Mouse (Mus musculus) liver, embryonic 16.5 days (tissue): ENCODE data around the gene Ankar. TPM values are rescaled to one million over a fixed set of nuclear protein-coding genes. Genes with fewer than 3 reads are reported as not detected.
A peak's percentile ranks its signal among the peaks of the same experiment; 100 is the strongest.

Experiments used
- ATAC-seq: fragments of 200-750 bp; cut with Nextera tagmentation; 2 replicates; pipeline ENCODE4 v1.8.0; 2017; ENCODE audit warnings: low read depth, mild to moderate bottlenecking, moderate number of reproducible peaks, moderate library complexity
- H3K27ac ChIP-seq: fragments of 300-500 bp; sonication (generic); 2 replicates; pipeline ENCODE4 v1.5.1; 2014; ENCODE audit warnings: mild to moderate bottlenecking, low read length
- H3K27me3 ChIP-seq: fragments of 300-500 bp; sonication (generic); 2 replicates; pipeline ENCODE4 v1.6.1; 2014; ENCODE audit warnings: low read depth, low read length, mixed read lengths; ENCODE audit not compliant: control insufficient read depth, insufficient read depth
- H3K36me3 ChIP-seq: fragments of 300-500 bp; sonication (generic); 2 replicates; pipeline ENCODE4 v1.6.1; 2014; ENCODE audit warnings: mild to moderate bottlenecking; ENCODE audit not compliant: control insufficient read depth, insufficient read depth
- H3K4me1 ChIP-seq: fragments of 300-500 bp; sonication (generic); 2 replicates; pipeline ENCODE4 v1.6.1; 2014; ENCODE audit warnings: low read depth, low read length, mixed read lengths; ENCODE audit not compliant: control insufficient read depth
- H3K4me2 ChIP-seq: fragments of 300-500 bp; sonication (generic); 2 replicates; pipeline ENCODE4 v1.6.1; 2014; ENCODE audit warnings: low read depth, low read length, mixed read lengths
- H3K4me3 ChIP-seq: fragments of 300-500 bp; sonication (generic); 2 replicates; pipeline ENCODE4 v1.5.1; 2014; ENCODE audit warnings: low read depth, mild to moderate bottlenecking, low read length
- H3K9ac ChIP-seq: fragments of 300-500 bp; sonication (generic); 2 replicates; pipeline ENCODE4 v1.6.1; 2014; ENCODE audit warnings: low read depth, low read length
- H3K9me3 ChIP-seq: fragments of 300-500 bp; sonication (generic); replicated peaks from 2 replicates; pipeline ENCODE4 v1.6.1; 2016; ENCODE audit warnings: low read length; ENCODE audit not compliant: control insufficient read depth
- WGBS: fragments of 180-500 bp; shearing (Covaris S2); extraction: QIAGEN DNeasy Blood & Tissue Kit; methylation state at CpG from one replicate; pipeline ENCODE4 v1.1.7; 2014; ENCODE audit not compliant: insufficient replicate concordance; 5-methylcytosine and 5-hydroxymethylcytosine counted together
- polyA plus RNA-seq: library from polyadenylated mRNA; unstranded; fragments of >200 nt; fragmentation: Nextera tagmentation; extraction: Ambion mirVana; gene quantifications from 2 replicates; pipeline ENCODE4 v1.2.1, GENCODE M21; 2015

Gene Ankar
- polyA plus RNA-seq, 1 experiment from 2014 or later = not detected

- Histone ChIP-seq H3K4me1 (no peaks in the 10 kb centered on the region), H3K4me2 (no peak overlapping the region), H3K9ac (no peak overlapping the region), H3K27ac (no peak overlapping the region), H3K27me3 (no peaks in the 10 kb centered on the region), H3K9me3 (no peaks in the 10 kb centered on the region), H3K4me3 (no peak overlapping the region), H3K36me3 (no peaks in the 10 kb centered on the region)
- ATAC-seq = no peak
- 52% methylated on average over 3 of the region's 3 CpGs for WGBS
Observed at GRCm38 (mm10) chr1:72673070-72673469, 27.3 kb downstream of the Ankar start.

DNA sequence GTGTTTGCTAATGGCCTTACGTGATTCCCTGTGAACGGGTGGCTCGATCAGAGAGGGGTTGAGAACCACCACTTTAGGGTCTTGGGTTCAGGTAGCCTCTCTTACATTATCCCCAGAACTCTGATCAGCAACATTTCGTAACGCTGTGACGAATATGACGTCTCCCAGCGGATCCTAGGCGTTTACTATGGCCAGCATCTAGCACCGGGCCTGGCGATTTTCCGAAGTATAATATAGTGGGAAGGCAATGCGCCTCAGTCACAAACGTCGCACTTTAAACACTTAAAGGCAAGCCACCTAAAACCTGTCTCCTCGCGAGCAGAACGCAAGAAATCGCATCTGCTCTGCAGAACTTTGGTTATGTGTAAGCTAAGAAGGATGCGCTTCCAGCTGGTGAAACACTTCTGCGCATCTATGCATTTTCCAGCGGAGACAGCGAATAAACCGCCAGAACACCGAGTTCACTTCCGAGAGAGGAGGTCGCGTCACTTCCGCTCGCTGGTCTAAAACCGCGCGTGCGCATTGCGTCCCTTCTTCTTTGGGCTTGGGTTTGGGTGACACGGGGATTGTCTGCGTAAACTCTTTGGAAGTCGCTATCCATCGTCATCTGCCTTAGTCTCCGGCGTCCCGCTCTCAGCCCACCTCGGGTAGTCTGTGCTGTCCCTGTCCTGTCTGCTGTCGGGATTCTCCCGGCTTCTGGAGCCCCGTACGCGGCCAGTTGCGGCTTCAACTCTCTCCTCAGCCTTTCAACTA, 59.5 kb downstream of the Ankar start:
- 34% methylated on average over 49 of the region's 49 CpGs for WGBS
- H3K27me3 ChIP-seq = no peaks in the 10 kb centered on the region
- ATAC-seq = no peak
- H3K9ac ChIP-seq = no peak overlapping the region
- no peaks in the 10 kb centered on the region for H3K36me3 ChIP-seq
- no peaks in the 10 kb centered on the region for H3K4me1 ChIP-seq
- peak overlapping the region; percentile 53 for H3K4me2 ChIP-seq
- H3K9me3 ChIP-seq = no peaks in the 10 kb centered on the region
- H3K27ac ChIP-seq = no peak overlapping the region
- peak overlapping the region; percentile 31 for H3K4me3 ChIP-seq

- no peak for ATAC-seq
Observed at GRCm38 (mm10) chr1:72635221-72635620, 65.2 kb downstream of the Ankar start.

DNA sequence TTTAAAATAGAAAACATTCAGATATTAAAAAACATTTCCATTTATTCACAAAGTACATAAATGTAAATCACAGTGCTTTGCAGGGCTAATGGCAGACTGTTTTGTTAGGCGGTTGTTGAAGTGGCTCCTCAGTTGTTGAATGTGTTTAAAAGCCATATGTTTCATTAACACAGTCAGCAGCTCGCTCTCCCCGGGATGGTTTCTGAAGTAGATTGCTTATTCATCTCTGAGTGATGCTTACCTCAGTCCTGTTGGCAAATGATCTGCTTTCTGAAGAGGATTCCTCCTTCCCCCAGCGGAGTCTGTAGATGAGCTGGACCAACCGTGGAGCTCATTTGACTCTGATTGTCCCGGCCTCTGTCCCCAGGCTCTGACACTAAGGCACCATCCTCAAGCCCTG, 88.2 kb downstream of the Ankar start:
- no peak overlapping the region for H3K27ac ChIP-seq
- ATAC-seq = no peak
- H3K4me3 ChIP-seq = no peak overlapping the region
- no peaks in the 10 kb centered on the region for H3K9me3 ChIP-seq
- WGBS = 80% methylated on average over 6 of the region's 6 CpGs
- no peaks in the 10 kb centered on the region for H3K27me3 ChIP-seq
- peaks cover 10% of the 10 kb centered on the region; the same call in 1 of the 2 replicates for H3K36me3 ChIP-seq
- H3K4me2 ChIP-seq = no peak overlapping the region
- no peak overlapping the region for H3K9ac ChIP-seq
- no peaks in the 10 kb centered on the region for H3K4me1 ChIP-seq

More at GRCm38 (mm10) chr1:72635221-72635620, 65.2 kb downstream of the Ankar start:
- H3K36me3 ChIP-seq = peaks cover 1% of the 10 kb centered on the region
- H3K27ac ChIP-seq = no peak overlapping the region
- H3K9me3 ChIP-seq = no peaks in the 10 kb centered on the region
- no peak overlapping the region for H3K9ac ChIP-seq
- H3K4me1 ChIP-seq = no peaks in the 10 kb centered on the region
- no peak overlapping the region for H3K4me2 ChIP-seq
- H3K4me3 ChIP-seq = no peak overlapping the region
- no peaks in the 10 kb centered on the region for H3K27me3 ChIP-seq
- WGBS = 54% methylated on average over 5 of the region's 5 CpGs

GRCm38 (mm10) chr1:72609887-72610877, 90.2 kb downstream of the Ankar start:
- ATAC-seq = no peak
- 84% methylated on average over 23 of the region's 23 CpGs for WGBS

DNA sequence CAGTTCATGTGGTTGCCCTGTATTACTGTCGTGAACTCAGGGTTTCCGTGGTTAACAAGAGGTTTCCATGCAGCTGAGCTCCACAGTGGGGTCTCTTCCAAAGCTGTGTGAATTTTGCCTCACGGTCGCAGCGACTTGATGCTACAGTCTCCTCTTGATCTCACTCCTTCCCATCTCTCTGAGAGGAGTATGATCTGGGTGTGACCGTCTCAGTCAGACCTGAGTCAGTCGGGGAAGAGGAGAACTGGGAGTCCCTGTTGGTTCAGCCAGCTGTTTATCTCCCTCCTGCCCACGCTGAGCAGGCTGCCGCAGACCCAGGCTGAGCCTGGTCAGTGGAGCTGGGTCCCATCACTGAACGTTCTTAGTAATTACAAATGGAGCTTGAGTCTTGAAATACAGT, 91.2 kb downstream of the Ankar start:
- Histone ChIP-seq H3K36me3 (0 out of 2 replicates have a peak, but pooled peaks cover 3% of the 10 kb centered on the region), H3K9ac (no peak overlapping the region), H3K4me3 (no peak overlapping the region), H3K27ac (no peak overlapping the region), H3K4me1 (no peaks in the 10 kb centered on the region), H3K27me3 (no peaks in the 10 kb centered on the region), H3K9me3 (no peaks in the 10 kb centered on the region), H3K4me2 (no peak overlapping the region)
- 72% methylated on average over 10 of the region's 10 CpGs for WGBS
- ATAC-seq = no peak

More at GRCm38 (mm10) chr1:72609887-72610877, 90.2 kb downstream of the Ankar start:
- 0 out of 2 replicates have a peak, but pooled peaks cover 3% of the 10 kb centered on the region for H3K36me3 ChIP-seq
- no peak overlapping the region for H3K4me2 ChIP-seq
- no peaks in the 10 kb centered on the region for H3K27me3 ChIP-seq
- H3K9ac ChIP-seq = no peak overlapping the region
- H3K4me3 ChIP-seq = no peak overlapping the region
- H3K27ac ChIP-seq = no peak overlapping the region
- no peaks in the 10 kb centered on the region for H3K4me1 ChIP-seq
- H3K9me3 ChIP-seq = no peaks in the 10 kb centered on the region

DNA sequence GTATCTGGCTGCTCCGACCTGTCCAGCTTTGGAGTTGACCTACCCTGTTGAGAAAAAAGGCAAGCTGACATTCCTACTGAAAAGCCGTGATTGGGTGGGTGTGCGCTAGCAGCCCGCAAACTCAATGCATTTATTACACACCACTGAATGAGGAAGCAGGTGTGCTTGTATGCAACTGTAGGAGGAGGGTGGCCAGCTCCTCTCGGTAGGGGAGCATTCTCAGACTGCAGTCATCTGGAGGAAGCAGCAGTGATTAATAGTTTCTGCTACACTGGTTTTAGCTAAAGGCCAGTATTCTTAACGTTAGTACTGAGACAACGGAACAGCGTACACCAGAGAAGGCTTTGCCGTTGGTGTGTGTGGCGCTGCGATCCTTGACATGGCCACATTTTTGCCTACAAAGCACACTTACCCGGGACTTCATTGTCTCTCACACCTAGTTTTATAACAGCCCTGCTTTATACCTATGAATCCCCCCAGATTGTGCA, 94.1 kb downstream of the Ankar start:
- Histone ChIP-seq H3K36me3 (no peaks in the 10 kb centered on the region; the same call in 1 of the 2 replicates), H3K27ac (no peak overlapping the region), H3K27me3 (no peaks in the 10 kb centered on the region), H3K4me3 (no peak overlapping the region), H3K4me1 (no peaks in the 10 kb centered on the region), H3K9me3 (no peaks in the 10 kb centered on the region), H3K4me2 (no peak overlapping the region), H3K9ac (no peak overlapping the region)
- 78% methylated on average over 12 of the region's 12 CpGs for WGBS
- no peak for ATAC-seq

DNA sequence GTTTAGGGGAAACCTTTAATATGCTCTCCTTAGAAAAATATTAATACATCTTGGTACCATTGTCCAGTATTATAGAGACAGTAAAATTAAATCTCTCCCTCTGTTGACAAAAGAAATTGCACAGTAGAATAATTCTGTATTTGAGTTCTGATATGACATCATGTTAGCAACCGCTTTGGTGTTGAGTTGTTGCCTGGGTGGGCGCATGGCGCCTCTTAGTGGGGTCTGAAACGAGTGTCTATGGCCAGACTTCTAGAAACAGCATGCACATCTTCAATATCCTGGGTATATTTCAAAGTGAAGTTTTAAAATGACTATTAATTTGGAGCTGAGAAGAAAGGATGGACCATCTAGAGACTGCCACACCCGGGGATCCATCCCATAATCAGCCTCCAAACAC, 97.6 kb downstream of the Ankar start:
- Histone ChIP-seq H3K9ac (no peak overlapping the region), H3K4me2 (no peak overlapping the region), H3K36me3 (no peaks in the 10 kb centered on the region; the same call in 1 of the 2 replicates), H3K27me3 (no peaks in the 10 kb centered on the region), H3K4me1 (no peaks in the 10 kb centered on the region; the same call in 1 of the 2 replicates), H3K9me3 (no peaks in the 10 kb centered on the region), H3K4me3 (no peak overlapping the region), H3K27ac (no peak overlapping the region)
- 78% methylated on average over 5 of the region's 5 CpGs for WGBS
- ATAC-seq = no peak
